Mouse (Mus musculus): ENCODE data around the gene Tpcn1.

DNA sequence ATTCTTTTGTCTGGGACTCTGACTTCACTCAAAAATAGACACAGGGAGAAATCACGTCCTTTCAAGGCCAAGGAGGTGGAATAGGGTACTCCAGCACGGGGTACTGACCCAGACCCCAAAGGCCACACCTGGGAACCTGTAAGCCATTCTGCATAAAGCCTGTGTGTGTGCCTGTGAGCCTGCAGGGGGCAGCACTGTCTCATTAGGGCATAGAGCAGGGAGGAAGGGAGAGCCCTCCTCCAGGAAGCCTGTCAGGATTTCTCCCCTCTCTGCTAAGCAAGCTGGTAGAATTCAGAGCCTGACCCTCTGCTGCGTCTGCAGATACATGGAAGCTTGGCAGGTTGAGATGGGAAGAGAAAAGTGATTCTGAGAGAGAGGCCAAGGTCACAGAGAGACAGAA, 65.8 kb downstream of the Tpcn1 start:
- TF ChIP-seq MAFK (IDR thresholded peaks at IDR 0.05; ENCODE audit: insufficient read depth, low read depth, low read length) = no peak
- TF ChIP-seq CHD2 (IDR thresholded peaks at IDR 0.05; ENCODE audit: low read depth, low read length) = no peak
- TF ChIP-seq ZC3H11A (IDR thresholded peaks at IDR 0.05; ENCODE audit: borderline replicate concordance, low read depth, low read length) = no peak
